ENCODE assay signal across 9 mouse cellular contexts in the genomic region with DNA sequence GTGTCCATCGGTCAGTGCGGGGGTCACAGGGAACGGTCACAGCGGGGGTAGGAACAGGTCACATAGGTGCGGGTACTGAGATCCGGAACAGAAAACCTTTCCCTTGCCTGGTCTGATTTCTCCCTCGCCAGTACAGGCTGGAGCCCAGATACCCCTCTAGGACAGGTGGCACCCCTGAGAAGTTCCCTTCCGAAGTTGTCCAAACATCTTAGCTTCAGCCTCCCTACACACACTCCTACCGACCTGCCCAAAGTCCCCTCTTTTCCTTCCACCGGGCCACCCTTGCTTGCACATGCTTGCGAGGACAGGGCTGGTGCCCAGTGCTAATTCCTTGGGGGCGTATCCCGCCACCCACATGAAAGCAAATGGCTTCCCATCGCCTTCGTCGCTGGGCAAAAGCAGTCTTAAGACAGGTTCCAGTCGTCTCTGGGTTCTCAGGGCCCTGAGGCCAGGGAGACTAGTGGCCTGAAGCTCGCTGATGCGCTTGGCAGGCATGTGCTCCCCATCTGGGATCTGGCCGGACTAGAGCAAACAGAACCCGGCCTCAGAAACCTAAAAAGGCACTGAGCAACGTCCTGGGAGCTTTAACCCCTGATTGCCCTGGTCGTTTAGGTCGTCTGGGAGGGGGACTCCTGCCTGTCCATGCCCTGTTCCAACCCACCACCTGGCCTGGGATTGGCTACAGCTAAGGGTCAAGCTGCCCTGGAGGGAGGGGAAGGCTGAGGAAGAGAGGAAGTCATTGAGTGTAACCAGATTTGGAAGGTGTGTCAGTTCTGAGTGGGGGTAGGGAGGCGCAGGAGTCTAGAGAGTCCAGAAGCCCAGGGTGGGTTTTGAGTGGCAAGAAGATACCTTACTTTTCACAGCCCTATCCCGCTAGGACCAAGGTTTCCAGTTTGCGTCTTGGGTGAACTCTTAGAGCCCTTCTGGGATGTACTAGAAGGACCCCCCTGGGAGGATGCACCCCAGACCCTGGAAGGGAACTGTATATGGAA. TPM values are rescaled to one million over a fixed set of nuclear protein-coding genes. Genes with fewer than 3 reads are reported as not detected.
DNase-seq lines count a peak whose midpoint lies in the region; ATAC-seq lines count a peak whose summit lies in the region.
"Had no signal": no experiment of that assay in that cellular context is flagged by ENCODE, and none has a peak within 500 bp of the region (broad histone marks: within the 10 kb centered on the region; RNA-seq: fewer than 3 reads in every experiment).

No protein-coding gene starts in this region.

- ATAC-seq in intestine, embryonic 16.5 days = peak; percentile 10; the same call in 1 of the 2 replicates
- no peak for ATAC-seq in neural tube, embryonic 12.5 days (ENCODE audit: low FRiP score, low read depth)

- H3K36me3 ChIP-seq in intestine, embryonic 16.5 days (ENCODE audit: control insufficient read depth, insufficient read depth, low read length) = no peaks in the 10 kb centered on the region
- H3K36me3 ChIP-seq in neural tube, embryonic 12.5 days = no peaks in the 10 kb centered on the region

- H3K4me1 ChIP-seq in brown adipose tissue, adult 24 weeks (ENCODE audit: control insufficient read depth, insufficient read depth, insufficient read length, low read length) = peaks cover 3% of the 10 kb centered on the region; the same call in 1 of the 2 replicates
- peaks cover 13% of the 10 kb centered on the region for H3K4me1 ChIP-seq in intestine, embryonic 16.5 days (ENCODE audit: control insufficient read depth, insufficient read depth, low read length)
- peaks cover 42% of the 10 kb centered on the region for H3K4me1 ChIP-seq in neural tube, embryonic 12.5 days

- peak overlapping the region; percentile 76 for H3K9ac ChIP-seq in intestine, embryonic 16.5 days (ENCODE audit: low read depth, low read length)
- peak overlapping the region; percentile 51 for H3K9ac ChIP-seq in neural tube, embryonic 12.5 days

- H3K4me3 ChIP-seq in brown adipose tissue, adult 24 weeks (ENCODE audit: insufficient read depth, low read depth, low read length) = peak overlapping the region; percentile 52
- H3K4me3 ChIP-seq in intestine, embryonic 16.5 days (ENCODE audit: low read length) = peak overlapping the region; percentile 65
- peak overlapping the region; percentile 47 for H3K4me3 ChIP-seq in neural tube, embryonic 12.5 days

- WGBS in intestine, embryonic 16.5 days = 5% methylated on average over 27 of the region's 27 CpGs
- 4% methylated on average over 27 of the region's 27 CpGs for WGBS in neural tube, embryonic 12.5 days

- peak; percentile 17 to 30 for DNase-seq in cerebellum, postnatal 25 days
- DNase-seq in cerebellum, adult 9-11 months = no peak
- peak; percentile 68 to 72 for DNase-seq in gastrocnemius, postnatal 36 days
- no peak for DNase-seq in thymus, adult 18-20 months
- DNase-seq in layer of hippocampus, postnatal 14 days (ENCODE audit: low spot score in 2 of 2) = no peak

- H3K27me3 ChIP-seq in intestine, embryonic 16.5 days (replicated peaks; ENCODE audit: control insufficient read depth, insufficient read depth, low read length) = peaks cover 14% of the 10 kb centered on the region
- peaks cover 49% of the 10 kb centered on the region for H3K27me3 ChIP-seq in neural tube, embryonic 12.5 days (replicated peaks)

- H3K4me2 ChIP-seq in intestine, embryonic 16.5 days (ENCODE audit: low read depth, low read length) = peak overlapping the region; percentile 85
- peak overlapping the region; percentile 88 for H3K4me2 ChIP-seq in neural tube, embryonic 12.5 days (replicated peaks)

- no peaks in the 10 kb centered on the region for H3K9me3 ChIP-seq in intestine, embryonic 16.5 days (ENCODE audit: control insufficient read depth, low read length)
- no peaks in the 10 kb centered on the region for H3K9me3 ChIP-seq in neural tube, embryonic 12.5 days

- no peak overlapping the region for H3K27ac ChIP-seq in brown adipose tissue, adult 24 weeks (replicated peaks; ENCODE audit: low read depth, low read length)
- peak overlapping the region; percentile 86 for H3K27ac ChIP-seq in intestine, embryonic 16.5 days (ENCODE audit: low read length)
- no peak overlapping the region for H3K27ac ChIP-seq in neural tube, embryonic 12.5 days

- intact Hi-C loops in gastrocnemius, postnatal 36 days (cut with DNase I) = no loop called here

RNA-seq across cellular contexts. Expression of gene Flnc, which starts 1.0 kb away (rescaled TPM):
- 1.5 and 3.0 TPM in 2 replicates for polyA plus RNA-seq in brown adipose tissue, adult 24 weeks (2012; ENCODE audit: insufficient read depth, insufficient read length, missing spikeins)
- total RNA-seq in gastrocnemius, postnatal 36 days (2021) = 100 to 1,000 TPM; 403 to 438 TPM
- 6.1 and 7.3 TPM in 2 replicates for polyA plus RNA-seq in intestine, embryonic 16.5 days (2015; fragmentation: Nextera tagmentation; extraction: Ambion mirVana)
- polyA plus RNA-seq in neural tube, embryonic 12.5 days (2016; fragmentation: Nextera tagmentation; extraction: Ambion mirVana) = 10.1 and 11.1 TPM in 2 replicates
- total RNA-seq in layer of hippocampus, postnatal 14 days (2021) = 1 to 10 TPM; 1.8 to 3.2 TPM

RNA-seq across cellular contexts. Expression of gene Atp6v1f, which starts 33.4 kb away (rescaled TPM):
- polyA plus RNA-seq in brown adipose tissue, adult 24 weeks (2012; ENCODE audit: insufficient read depth, insufficient read length, missing spikeins) = 252 and 255 TPM in 2 replicates
- 100 to 1,000 TPM in 1 of 2 experiments, 10 to 100 TPM in 1; 94.2 to 103 TPM for total RNA-seq in gastrocnemius, postnatal 36 days (2021)
- 358 and 362 TPM in 2 replicates for polyA plus RNA-seq in intestine, embryonic 16.5 days (2015; fragmentation: Nextera tagmentation; extraction: Ambion mirVana)
- 233 and 239 TPM in 2 replicates for polyA plus RNA-seq in neural tube, embryonic 12.5 days (2016; fragmentation: Nextera tagmentation; extraction: Ambion mirVana)
- total RNA-seq in layer of hippocampus, postnatal 14 days (2021) = 100 to 1,000 TPM; 234 to 240 TPM

RNA-seq across cellular contexts. Expression of gene Atp6v1fnb, which starts 37.1 kb away (rescaled TPM):
- polyA plus RNA-seq in brown adipose tissue, adult 24 weeks (2012; ENCODE audit: insufficient read depth, insufficient read length, missing spikeins) = not detected in 2 replicates
- not detected for total RNA-seq in gastrocnemius, postnatal 36 days (2021)
- 0.38 TPM in 1 of 2 replicates, not detected in the other for polyA plus RNA-seq in intestine, embryonic 16.5 days (2015; fragmentation: Nextera tagmentation; extraction: Ambion mirVana)
- polyA plus RNA-seq in neural tube, embryonic 12.5 days (2016; fragmentation: Nextera tagmentation; extraction: Ambion mirVana) = 0.30 and 0.32 TPM in 2 replicates
- under 1 TPM in 1 of 2 experiments, not detected in 1; 0.85 TPM for total RNA-seq in layer of hippocampus, postnatal 14 days (2021)
- polyA plus RNA-seq: gonadal fat pad, adult 2 months had no signal

RNA-seq across cellular contexts. Expression of gene Ccdc136, which starts 38.0 kb away (rescaled TPM):
- polyA plus RNA-seq in brown adipose tissue, adult 24 weeks (2012; ENCODE audit: insufficient read depth, insufficient read length, missing spikeins) = 0.46 TPM in 1 of 2 replicates, not detected in the other
- 10 to 100 TPM; 10.1 to 12.9 TPM for total RNA-seq in gastrocnemius, postnatal 36 days (2021)
- 5.5 and 6.5 TPM in 2 replicates for polyA plus RNA-seq in intestine, embryonic 16.5 days (2015; fragmentation: Nextera tagmentation; extraction: Ambion mirVana)
- 33.1 and 39.9 TPM in 2 replicates for polyA plus RNA-seq in neural tube, embryonic 12.5 days (2016; fragmentation: Nextera tagmentation; extraction: Ambion mirVana)
- 10 to 100 TPM; 60.0 to 66.7 TPM for total RNA-seq in layer of hippocampus, postnatal 14 days (2021)

RNA-seq across cellular contexts. Expression of gene Opn1sw, which starts 45.8 kb away (rescaled TPM):
- polyA plus RNA-seq in brown adipose tissue, adult 24 weeks (2012; ENCODE audit: insufficient read depth, insufficient read length, missing spikeins) = not detected in 2 replicates
- under 1 TPM in 1 of 2 experiments, not detected in 1; 0.35 TPM for total RNA-seq in gastrocnemius, postnatal 36 days (2021)
- polyA plus RNA-seq in intestine, embryonic 16.5 days (2015; fragmentation: Nextera tagmentation; extraction: Ambion mirVana) = 0.27 and 0.40 TPM in 2 replicates
- 0.18 and 0.24 TPM in 2 replicates for polyA plus RNA-seq in neural tube, embryonic 12.5 days (2016; fragmentation: Nextera tagmentation; extraction: Ambion mirVana)
- total RNA-seq in layer of hippocampus, postnatal 14 days (2021) = under 1 TPM; 0.26 to 0.35 TPM

Comparison
In these comparisons a context has a peak if more than half of its experiments do, and no peak if none do; other contexts are left out.
1. DNase-seq: peak in cerebellum, postnatal 25 days (2 of 2) and gastrocnemius, postnatal 36 days (2 of 2); none in cerebellum, adult 9-11 months (single experiment), thymus, adult 18-20 months (0 of 2) and layer of hippocampus, postnatal 14 days (0 of 2).
2. Peak in every context shown above with its lines, with median percentiles within 50 percentile points of each other: H3K4me3 ChIP-seq.